Mouse (Mus musculus) WW6 (cell line): Measurements from ENCODE around the gene Dach1.

ENCODE experiments used
- DNase-seq: peaks from one replicate; pipeline ENCODE4 v3.0.0-alpha.2; 2013; ENCODE audit warnings: low read depth, low spot score

The Dach1 gene

GRCm38 (mm10) chr14:98109929-98110328 lies 59.6 kb downstream of the Dach1 start:
- DNase-seq = no peak

GRCm38 (mm10) chr14:98108764-98109163 lies 60.8 kb downstream of the Dach1 start:
- DNase-seq = no peak

GRCm38 (mm10) chr14:98106208-98106607 lies 63.4 kb downstream of the Dach1 start:
- DNase-seq = no peak

GRCm38 (mm10) chr14:98104314-98104955 lies 65.1 kb downstream of the Dach1 start:
- DNase-seq = no peak

GRCm38 (mm10) chr14:98095229-98095628 lies 74.3 kb downstream of the Dach1 start:
- DNase-seq = no peak

- DNase-seq = no peak
These were observed 80.3 kb downstream of the Dach1 start for GRCm38 (mm10) chr14:98089246-98089645.

GRCm38 (mm10) chr14:98087355-98087754 lies 82.2 kb downstream of the Dach1 start:
- DNase-seq = no peak

- no peak for DNase-seq
These were observed 82.8 kb downstream of the Dach1 start for GRCm38 (mm10) chr14:98086794-98087193.

- no peak for DNase-seq
These were observed 84.4 kb downstream of the Dach1 start for GRCm38 (mm10) chr14:98085141-98085540.

GRCm38 (mm10) chr14:98084720-98085119 lies 84.8 kb downstream of the Dach1 start:
- no peak for DNase-seq

GRCm38 (mm10) chr14:98083419-98083818 lies 86.1 kb downstream of the Dach1 start:
- DNase-seq = no peak

GRCm38 (mm10) chr14:98080014-98080413 lies 89.6 kb downstream of the Dach1 start:
- DNase-seq = no peak

- DNase-seq = no peak
These were observed 91.6 kb downstream of the Dach1 start for GRCm38 (mm10) chr14:98077996-98078395.

GRCm38 (mm10) chr14:98073421-98074080 lies 96.0 kb downstream of the Dach1 start:
- DNase-seq = no peak

- no peak for DNase-seq
These were observed 96.7 kb downstream of the Dach1 start for GRCm38 (mm10) chr14:98072647-98073420.

GRCm38 (mm10) chr14:98071877-98072276 lies 97.7 kb downstream of the Dach1 start:
- no peak for DNase-seq

GRCm38 (mm10) chr14:98067273-98067905 lies 102.2 kb downstream of the Dach1 start:
- DNase-seq = no peak

- no peak for DNase-seq
These were observed 105.4 kb downstream of the Dach1 start for GRCm38 (mm10) chr14:98064190-98064589.

GRCm38 (mm10) chr14:98049329-98049728 lies 120.2 kb downstream of the Dach1 start:
- no peak for DNase-seq

- DNase-seq = no peak
These were observed 121.2 kb downstream of the Dach1 start for GRCm38 (mm10) chr14:98048403-98048802.

GRCm38 (mm10) chr14:98047670-98048069 lies 121.9 kb downstream of the Dach1 start:
- DNase-seq = no peak

GRCm38 (mm10) chr14:98046960-98047359 lies 122.6 kb downstream of the Dach1 start:
- DNase-seq = no peak
